Mouse (Mus musculus) heart, postnatal 14 days (tissue): ENCODE results near the gene Fam205a1. TPM values are rescaled to one million over a fixed set of nuclear protein-coding genes. Genes with fewer than 3 reads are reported as not detected.
"Not testable (repeated sequence)": the region's sequence is repeated elsewhere in the genome, so short reads cannot be mapped to it uniquely, and the experiment has no call there.

Source experiments
- DNase-seq, 2 experiments: peaks; one replicate each; pipeline ENCODE4 v3.0.0; 2021 to 2022
- intact Hi-C: fragments of 180-260 bp; cut with DNase I; formaldehyde crosslinking; loops from one replicate; pipeline ENCODE4 v1.15.1; 2025
- long read RNA-seq, 2 experiments: library from polyadenylated mRNA; stranded (forward); transcript quantifications; one replicate each; pipeline ENCODE4 v2.0.0; 2021
- total RNA-seq, 2 experiments: library from RNA; stranded (reverse); gene quantifications; 2 replicates each; pipeline ENCODE4 v1.2.3; 2021

Fam205a1 gene
- not detected for total RNA-seq
- long read RNA-seq, experiment 1 = 0 reads
- long read RNA-seq, experiment 2 = 0 reads

GRCm38 (mm10) chr4:42853788-42854187, at the start of gene Fam205a1:
Gene Fam205a1 (minus strand): TSS chr4:42853888.
- DNase-seq, intact Hi-C loops: not testable (repeated sequence)

GRCm38 (mm10) chr4:42902730-42903129, 49.0 kb upstream of the Fam205a1 start:
- DNase-seq = no peak
- intact Hi-C loops = no loop called here

GRCm38 (mm10) chr4:42902174-42902573, 48.5 kb upstream of the Fam205a1 start:
- intact Hi-C loops = no loop called here
- peak in 1 of 2 experiments; percentile 25 for DNase-seq

GRCm38 (mm10) chr4:42900878-42901277, 47.2 kb upstream of the Fam205a1 start:
- intact Hi-C loops = no loop called here
- no peak for DNase-seq

- intact Hi-C loops = no loop called here
- no peak for DNase-seq
Observed at GRCm38 (mm10) chr4:42898914-42899313, 45.2 kb upstream of the Fam205a1 start.

GRCm38 (mm10) chr4:42895118-42895517, 41.4 kb upstream of the Fam205a1 start:
- intact Hi-C loops = no loop called here
- no peak for DNase-seq

- intact Hi-C loops = no loop called here
- DNase-seq = no peak
Observed at GRCm38 (mm10) chr4:42891176-42891575, 37.5 kb upstream of the Fam205a1 start.

GRCm38 (mm10) chr4:42888806-42889205, 35.1 kb upstream of the Fam205a1 start:
- DNase-seq = no peak
- intact Hi-C loops = no loop called here

GRCm38 (mm10) chr4:42886926-42887325, 33.2 kb upstream of the Fam205a1 start:
- intact Hi-C loops = no loop called here
- DNase-seq = no peak

- intact Hi-C loops = no loop called here
- DNase-seq = no peak
Observed at GRCm38 (mm10) chr4:42880677-42880948, 26.9 kb upstream of the Fam205a1 start.

GRCm38 (mm10) chr4:42879829-42880676, 26.4 kb upstream of the Fam205a1 start:
- no peak for DNase-seq
- intact Hi-C loops = no loop called here

- DNase-seq = no peak
- intact Hi-C loops = loop anchor here (1.0 to 2.0 kb wide), 2 partner anchors 67 to 88 kb away; no protein-coding TSS in a partner anchor
Observed at GRCm38 (mm10) chr4:42877657-42878056, 24.0 kb upstream of the Fam205a1 start.

GRCm38 (mm10) chr4:42876586-42877291, 23.1 kb upstream of the Fam205a1 start:
- intact Hi-C loops = loop anchor here (1.0 to 2.0 kb wide), 2 partner anchors 68 to 89 kb away; no protein-coding TSS in a partner anchor
- peak; percentile 50 to 65 for DNase-seq

GRCm38 (mm10) chr4:42874134-42874533, 20.4 kb upstream of the Fam205a1 start, which contains the start of gene Fam205c:
Gene Fam205c (minus strand): TSS chr4:42874234.
- no peak for DNase-seq
- intact Hi-C loops = no loop called here

GRCm38 (mm10) chr4:42872746-42873435, 19.2 kb upstream of the Fam205a1 start:
- intact Hi-C loops = no loop called here
- DNase-seq = no peak

GRCm38 (mm10) chr4:42872151-42872550, 18.5 kb upstream of the Fam205a1 start:
- intact Hi-C loops = no loop called here
- DNase-seq = no peak

GRCm38 (mm10) chr4:42870748-42871147, 17.1 kb upstream of the Fam205a1 start:
- no peak for DNase-seq
- intact Hi-C loops = no loop called here

GRCm38 (mm10) chr4:42868193-42868592, 14.5 kb upstream of the Fam205a1 start:
- no peak for DNase-seq
- intact Hi-C loops = no loop called here

GRCm38 (mm10) chr4:42867390-42867789, 13.7 kb upstream of the Fam205a1 start:
- DNase-seq = no peak
- intact Hi-C loops = no loop called here

GRCm38 (mm10) chr4:42863487-42863886, 9.8 kb upstream of the Fam205a1 start:
- DNase-seq, intact Hi-C loops: not testable (repeated sequence)

GRCm38 (mm10) chr4:42860483-42860882, 6.8 kb upstream of the Fam205a1 start:
- intact Hi-C loops = not testable (repeated sequence)

More at GRCm38 (mm10) chr4:42860483-42860882, 6.8 kb upstream of the Fam205a1 start:
- not testable (repeated sequence) for DNase-seq
